Mouse (Mus musculus) forebrain, embryonic 12.5 days (tissue): ENCODE data around the gene Gcnt7. TPM values are rescaled to one million over a fixed set of nuclear protein-coding genes. Genes with fewer than 3 reads are reported as not detected.
A peak's percentile ranks its signal among the peaks of the same experiment; 100 is the strongest.

Source experiments
- ATAC-seq: fragments of 200-750 bp; cut with Nextera tagmentation; 2 replicates; pipeline ENCODE4 v1.8.0; 2017; ENCODE audit warnings: moderate TSS enrichment; ENCODE audit not compliant: low FRiP score
- H3K27ac ChIP-seq: fragments of 300-500 bp; sonication (generic); 2 replicates; pipeline ENCODE4 v1.5.1; 2016; ENCODE audit warnings: mild to moderate bottlenecking
- H3K27me3 ChIP-seq: fragments of 300-500 bp; sonication (generic); 2 replicates; pipeline ENCODE4 v1.6.1; 2016; ENCODE audit warnings: mild to moderate bottlenecking
- H3K36me3 ChIP-seq: fragments of 300-500 bp; sonication (generic); replicated peaks from 2 replicates; pipeline ENCODE4 v1.6.1; 2016; ENCODE audit warnings: mild to moderate bottlenecking
- H3K4me1 ChIP-seq: fragments of 300-500 bp; sonication (generic); 2 replicates; pipeline ENCODE4 v1.6.1; 2016
- H3K4me2 ChIP-seq: fragments of 300-500 bp; sonication (generic); 2 replicates; pipeline ENCODE4 v1.6.1; 2016; ENCODE audit warnings: mild to moderate bottlenecking, moderate library complexity
- H3K4me3 ChIP-seq: fragments of 300-500 bp; sonication (generic); replicated peaks from 2 replicates; pipeline ENCODE4 v1.5.1; 2016; ENCODE audit warnings: mild to moderate bottlenecking
- H3K9ac ChIP-seq: fragments of 300-500 bp; sonication (generic); 2 replicates; pipeline ENCODE4 v1.6.1; 2016; ENCODE audit warnings: mild to moderate bottlenecking
- H3K9me3 ChIP-seq: fragments of 300-500 bp; sonication (generic); 2 replicates; pipeline ENCODE4 v1.6.1; 2016
- WGBS: fragments of 180-500 bp; shearing (Covaris S2); methylation state at CpG from one replicate; pipeline ENCODE4 v1.1.7; 2016; 5-methylcytosine and 5-hydroxymethylcytosine counted together
- polyA plus RNA-seq: library from polyadenylated mRNA; unstranded; fragments of >200 nt; fragmentation: Nextera tagmentation; extraction: Ambion mirVana; gene quantifications from 2 replicates; pipeline ENCODE4 v1.2.1, GENCODE M21; 2016

Gene Gcnt7
- polyA plus RNA-seq, result 2.1 and 2.2 TPM in 2 replicates

GRCm38 (mm10) chr2:172458496-172458895, at the start of gene Gcnt7:
Gene Gcnt7, minus strand, starts transcription at chr2:172458596.
- Histone ChIP-seq H3K27ac (no peak within 1 kb of the TSS), H3K4me2 (no peak within 1 kb of the TSS), H3K27me3 (no peaks in the 10 kb centered on the region), H3K9ac (no peak within 1 kb of the TSS), H3K9me3 (no peaks in the 10 kb centered on the region), H3K36me3 (peaks cover 37% of the 10 kb centered on the region), H3K4me1 (no peaks in the 10 kb centered on the region), H3K4me3 (no peak within 1 kb of the TSS)
- 91% methylated on average over 11 of the region's 11 CpGs for WGBS
- no peak for ATAC-seq

- no peak overlapping the region for H3K27ac ChIP-seq
- H3K4me1 ChIP-seq, result no peaks in the 10 kb centered on the region
- H3K36me3 ChIP-seq, result no peaks in the 10 kb centered on the region
- 93% methylated on average over 7 of the region's 7 CpGs for WGBS
- no peaks in the 10 kb centered on the region for H3K27me3 ChIP-seq
- no peak overlapping the region for H3K4me3 ChIP-seq
- H3K9me3 ChIP-seq, result no peaks in the 10 kb centered on the region
- no peak overlapping the region for H3K4me2 ChIP-seq
- no peak for ATAC-seq
- no peak overlapping the region for H3K9ac ChIP-seq
Observed at GRCm38 (mm10) chr2:172506121-172506520, 47.7 kb upstream of the Gcnt7 start.

DNA sequence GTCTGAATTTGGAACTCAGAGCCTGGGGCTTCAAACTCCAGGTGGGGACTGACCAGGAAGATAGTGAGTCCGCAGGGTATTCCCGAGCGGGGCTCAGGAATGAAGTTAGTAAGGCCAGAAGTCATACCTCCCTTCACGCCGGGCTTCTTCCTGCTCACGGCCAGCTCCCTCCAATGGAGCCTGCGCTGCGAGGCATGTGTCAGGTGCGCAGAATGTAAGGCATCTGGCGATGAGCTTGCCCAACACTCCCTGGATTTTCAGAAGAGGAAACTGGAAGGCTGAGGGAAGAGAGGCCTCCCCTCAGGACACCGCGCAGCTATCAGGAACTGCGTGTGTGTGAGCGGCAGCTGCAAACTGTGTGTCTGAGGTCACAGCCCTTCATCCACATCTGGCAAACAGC, 43.8 kb upstream of the Gcnt7 start:
- Histone ChIP-seq H3K27ac (no peak overlapping the region), H3K27me3 (no peaks in the 10 kb centered on the region), H3K9ac (no peak overlapping the region), H3K4me1 (no peaks in the 10 kb centered on the region), H3K4me3 (no peak overlapping the region), H3K9me3 (no peaks in the 10 kb centered on the region), H3K4me2 (no peak overlapping the region), H3K36me3 (no peaks in the 10 kb centered on the region)
- ATAC-seq, result no peak
- 82% methylated on average over 14 of the region's 14 CpGs for WGBS

- Histone ChIP-seq H3K36me3 (no peaks in the 10 kb centered on the region), H3K4me1 (no peaks in the 10 kb centered on the region), H3K4me3 (no peak overlapping the region), H3K27ac (no peak overlapping the region), H3K9me3 (no peaks in the 10 kb centered on the region), H3K27me3 (no peaks in the 10 kb centered on the region), H3K4me2 (no peak overlapping the region), H3K9ac (no peak overlapping the region)
- no peak for ATAC-seq
- 1% methylated on average over 4 of the region's 4 CpGs for WGBS
Observed at GRCm38 (mm10) chr2:172501341-172501740, 42.9 kb upstream of the Gcnt7 start.

DNA sequence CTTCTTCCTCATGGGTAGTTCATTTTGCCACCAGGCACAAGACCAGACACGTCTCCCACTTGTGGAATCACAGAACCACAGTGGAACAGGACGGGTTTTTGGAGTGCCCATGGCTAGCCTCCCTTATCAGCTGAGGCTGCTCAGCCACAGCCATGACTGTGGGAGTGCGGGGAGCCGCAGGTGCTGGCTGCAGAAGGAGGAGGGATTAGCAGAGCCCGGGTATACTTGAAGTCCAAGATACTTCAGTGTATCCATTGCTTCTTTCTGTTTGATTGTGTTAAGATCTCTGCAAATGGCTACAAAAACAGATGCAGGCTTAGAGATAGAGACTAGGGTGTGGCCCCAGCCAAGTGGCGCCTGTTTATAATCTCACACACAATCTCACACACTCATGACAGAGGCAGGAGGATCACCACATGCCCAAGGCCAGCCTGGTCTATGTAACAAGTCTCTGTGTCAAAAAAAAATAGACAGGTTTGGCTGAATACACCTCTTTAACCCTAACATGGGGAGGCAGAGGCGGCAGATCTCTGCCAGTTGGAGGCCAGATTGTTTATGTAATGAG, 42.4 kb upstream of the Gcnt7 start:
- no peaks in the 10 kb centered on the region for H3K27me3 ChIP-seq
- no peak overlapping the region for H3K9ac ChIP-seq
- no peaks in the 10 kb centered on the region for H3K9me3 ChIP-seq
- H3K36me3 ChIP-seq, result no peaks in the 10 kb centered on the region
- ATAC-seq, result no peak
- no peaks in the 10 kb centered on the region for H3K4me1 ChIP-seq
- no peak overlapping the region for H3K4me3 ChIP-seq
- 57% methylated on average over 7 of the region's 7 CpGs for WGBS
- H3K27ac ChIP-seq, result no peak overlapping the region
- H3K4me2 ChIP-seq, result no peak overlapping the region

GRCm38 (mm10) chr2:172498823-172499222, 40.4 kb upstream of the Gcnt7 start:
- Histone ChIP-seq H3K27ac (no peak overlapping the region), H3K9ac (no peak overlapping the region), H3K36me3 (no peaks in the 10 kb centered on the region), H3K4me1 (no peaks in the 10 kb centered on the region), H3K27me3 (no peaks in the 10 kb centered on the region), H3K4me3 (no peak overlapping the region), H3K9me3 (no peaks in the 10 kb centered on the region), H3K4me2 (no peak overlapping the region)
- no peak for ATAC-seq
- 42% methylated on average over 3 of the region's 3 CpGs for whole genome bisulfite sequencing

DNA sequence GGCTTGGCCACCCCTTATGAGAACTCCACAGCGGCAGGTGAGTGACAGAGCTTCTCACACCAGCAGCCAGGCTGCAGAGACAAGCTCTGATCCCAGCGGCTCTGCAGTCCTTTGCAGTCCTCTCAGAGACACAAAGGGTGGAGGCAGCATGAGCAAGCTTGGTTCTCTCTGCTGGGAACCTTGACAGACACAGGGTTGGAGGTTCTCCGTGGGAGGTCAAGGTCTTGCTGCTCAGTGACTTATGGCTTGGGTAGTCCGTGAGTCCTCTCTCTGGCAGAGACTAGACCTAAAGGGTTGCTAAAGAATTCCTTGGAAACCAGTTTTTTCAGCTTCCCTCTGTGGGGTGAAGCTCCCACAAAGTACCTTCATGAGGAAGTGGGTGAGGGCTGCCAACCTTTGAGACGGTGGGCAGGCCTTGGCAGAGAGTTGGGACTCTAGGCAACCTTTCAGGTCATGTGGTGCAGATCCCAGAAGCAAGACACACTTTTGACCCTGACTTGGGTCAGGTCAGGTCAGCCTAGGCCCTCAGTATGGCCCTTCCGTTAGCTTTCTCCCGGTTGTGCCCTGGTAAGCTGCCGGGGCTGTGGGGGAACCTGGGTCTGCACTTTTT, 38.4 kb upstream of the Gcnt7 start:
- no peaks in the 10 kb centered on the region for H3K4me1 ChIP-seq
- no peak overlapping the region for H3K4me3 ChIP-seq
- H3K9me3 ChIP-seq, result no peaks in the 10 kb centered on the region
- H3K27ac ChIP-seq, result no peak overlapping the region
- no peak overlapping the region for H3K9ac ChIP-seq
- ATAC-seq, result no peak
- no peak overlapping the region for H3K4me2 ChIP-seq
- no peaks in the 10 kb centered on the region for H3K36me3 ChIP-seq
- WGBS, result 80% methylated on average over 8 of the region's 8 CpGs
- no peaks in the 10 kb centered on the region for H3K27me3 ChIP-seq

GRCm38 (mm10) chr2:172484696-172485370, 26.4 kb upstream of the Gcnt7 start:
- no peaks in the 10 kb centered on the region for H3K27me3 ChIP-seq
- 44% methylated on average over 12 of the region's 12 CpGs for WGBS
- no peak for ATAC-seq
- H3K4me2 ChIP-seq, result no peak overlapping the region
- H3K36me3 ChIP-seq, result no peaks in the 10 kb centered on the region
- H3K4me1 ChIP-seq, result no peaks in the 10 kb centered on the region
- no peak overlapping the region for H3K4me3 ChIP-seq
- H3K9ac ChIP-seq, result no peak overlapping the region
- no peak overlapping the region for H3K27ac ChIP-seq
- no peaks in the 10 kb centered on the region for H3K9me3 ChIP-seq

- Histone ChIP-seq H3K27me3 (no peaks in the 10 kb centered on the region), H3K9ac (no peak overlapping the region), H3K4me2 (no peak overlapping the region), H3K36me3 (no peaks in the 10 kb centered on the region), H3K4me1 (no peaks in the 10 kb centered on the region), H3K27ac (no peak overlapping the region), H3K9me3 (no peaks in the 10 kb centered on the region), H3K4me3 (no peak overlapping the region)
- WGBS, result 82% methylated on average over 14 of the region's 14 CpGs
- no peak for ATAC-seq
Observed at GRCm38 (mm10) chr2:172483766-172484413, 25.5 kb upstream of the Gcnt7 start.

DNA sequence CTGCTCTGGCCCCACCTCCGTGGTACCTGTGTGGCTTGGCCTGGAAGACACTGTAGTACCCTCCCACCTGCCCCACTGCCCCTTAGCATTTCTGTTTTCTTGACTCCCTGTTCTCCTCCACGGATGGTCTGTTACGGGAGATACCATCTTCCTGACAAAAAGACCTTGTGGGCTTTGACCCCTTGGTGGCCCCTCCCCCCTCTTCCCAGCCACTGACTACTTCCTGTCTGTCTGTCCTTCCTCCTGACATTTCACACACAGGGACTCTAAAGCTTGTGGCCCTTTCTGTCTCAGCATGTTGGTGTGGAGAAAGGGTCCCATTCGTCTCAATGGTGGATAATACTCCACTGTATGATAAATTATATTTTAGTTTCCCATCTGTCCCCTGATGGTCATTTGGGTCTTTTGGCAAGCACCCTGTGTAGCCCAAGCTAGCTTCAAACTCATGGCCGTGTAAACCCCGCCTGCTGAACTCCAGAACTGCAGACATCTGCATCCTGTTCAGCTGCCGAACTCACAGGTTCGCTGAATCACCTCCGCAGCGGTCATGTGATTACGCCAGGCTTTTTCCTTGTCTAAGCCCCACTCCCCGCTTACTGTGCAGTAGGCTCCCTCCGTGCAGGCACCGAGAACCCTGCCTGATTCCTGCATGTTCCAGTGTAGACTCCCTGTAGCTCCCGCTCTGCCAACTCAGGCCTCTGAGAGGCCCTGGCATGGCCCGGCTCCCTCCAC, 23.4 kb upstream of the Gcnt7 start:
- ATAC-seq, result no peak

GRCm38 (mm10) chr2:172480296-172480695, 21.9 kb upstream of the Gcnt7 start:
- 69% methylated on average over 7 of the region's 7 CpGs for WGBS
- no peak overlapping the region for H3K4me3 ChIP-seq
- peaks cover 7% of the 10 kb centered on the region; the same call in 1 of the 2 replicates for H3K27me3 ChIP-seq
- H3K36me3 ChIP-seq, result no peaks in the 10 kb centered on the region
- no peaks in the 10 kb centered on the region for H3K4me1 ChIP-seq
- no peak overlapping the region for H3K4me2 ChIP-seq
- no peak overlapping the region for H3K27ac ChIP-seq
- H3K9ac ChIP-seq, result no peak overlapping the region
- no peak for ATAC-seq
- no peaks in the 10 kb centered on the region for H3K9me3 ChIP-seq

More for the DNA sequence above, 23.4 kb upstream of the Gcnt7 start:
- Histone ChIP-seq H3K27me3 (peaks cover 4% of the 10 kb centered on the region; the same call in 1 of the 2 replicates), H3K4me3 (no peak overlapping the region), H3K9ac (no peak overlapping the region), H3K36me3 (no peaks in the 10 kb centered on the region), H3K9me3 (no peaks in the 10 kb centered on the region), H3K27ac (no peak overlapping the region), H3K4me2 (no peak overlapping the region), H3K4me1 (no peaks in the 10 kb centered on the region)
- 81% methylated on average over 16 of the region's 16 CpGs for WGBS

DNA sequence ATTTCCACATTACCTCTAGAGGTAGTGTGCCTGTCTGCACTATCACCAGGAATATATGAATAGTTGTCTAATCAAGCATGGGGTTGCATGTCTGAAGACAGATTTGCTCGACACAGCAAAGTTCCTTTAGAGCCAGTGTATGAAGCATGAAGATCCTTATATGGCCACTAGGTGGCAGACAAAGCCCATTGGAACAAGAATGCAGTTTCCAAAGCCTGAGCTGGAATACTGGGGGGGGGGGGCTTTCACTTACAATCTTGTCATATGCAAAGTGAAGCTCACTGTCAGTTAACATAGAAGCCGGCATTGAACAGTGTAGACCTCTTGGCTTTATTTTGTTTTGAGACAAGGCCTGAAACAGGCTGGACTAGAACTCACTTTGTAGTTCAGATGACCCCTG, 19.5 kb upstream of the Gcnt7 start:
- H3K36me3 ChIP-seq, result no peaks in the 10 kb centered on the region
- no peaks in the 10 kb centered on the region for H3K9me3 ChIP-seq
- H3K9ac ChIP-seq, result no peak overlapping the region
- no peak overlapping the region for H3K4me3 ChIP-seq
- H3K27me3 ChIP-seq, result peaks cover 7% of the 10 kb centered on the region; the same call in 1 of the 2 replicates
- no peak overlapping the region for H3K4me2 ChIP-seq
- ATAC-seq, result peak; percentile 37; the same call in 1 of the 2 replicates
- WGBS, result 6% methylated on average over 2 of the region's 2 CpGs
- H3K4me1 ChIP-seq, result peaks cover 4% of the 10 kb centered on the region; the same call in 1 of the 2 replicates
- H3K27ac ChIP-seq, result no peak overlapping the region
